Comparison of ENCODE assay signal across 21 mouse cellular contexts in the genomic region with DNA sequence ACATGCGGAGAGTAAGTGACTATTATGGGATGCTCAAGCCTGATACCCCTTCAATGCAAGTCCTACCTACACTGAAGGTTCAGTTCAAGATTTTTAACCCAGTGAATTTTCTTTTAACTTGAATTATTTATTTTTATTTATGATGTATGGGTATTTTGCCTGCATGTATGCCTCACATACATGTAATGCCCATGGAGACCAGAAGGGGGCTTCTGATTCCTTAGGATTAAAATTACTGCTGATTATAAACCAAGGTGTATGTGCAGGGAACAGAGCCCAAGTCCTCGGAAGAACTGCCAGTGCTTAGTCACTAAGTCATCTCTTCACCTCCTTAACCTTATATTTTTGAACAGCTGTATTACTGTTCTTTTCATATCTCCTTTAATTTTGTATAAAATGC.
A peak's percentile ranks its signal among the peaks of the same experiment; 100 is the strongest.
DNase-seq lines count a peak whose midpoint lies in the region; TF ChIP-seq lines count a peak whose summit lies in the region.
"Had no signal": no experiment of that assay in that cellular context is flagged by ENCODE, and none has a peak within 500 bp of the region (broad histone marks: within the 10 kb centered on the region; RNA-seq: fewer than 3 reads in every experiment).

No protein-coding gene starts in this region.

- intact Hi-C loops in left cerebral cortex, adult 2 months (cut with DNase I): no loop called here

- no peak for DNase-seq in left cerebral cortex, adult 2 months (ENCODE audit: extremely low spot score in 1 of 2, low spot score in 2 of 2)
- DNase-seq in left cerebral cortex, adult 11 months (ENCODE audit: low spot score): no peak
- peak; percentile 23 for DNase-seq in thymus, postnatal 25 days
- DNase-seq in thymus, postnatal 36 days: no peak
- peak; percentile 40 for DNase-seq in R1 (ENCODE audit: low read depth, low spot score)
- peak; percentile 37 for DNase-seq in thymus, postnatal 4 days
- no peak for DNase-seq in right cerebral cortex, adult 2 months (ENCODE audit: low spot score in 2 of 2)
- no peak for DNase-seq in testis, postnatal 10 days (ENCODE audit: low spot score)
- DNase-seq: adrenal gland, postnatal 25 days; cerebellum, adult 18-20 months; cerebellum, postnatal 25 days; gastrocnemius, postnatal 10 days; kidney, adult 18-20 months; kidney, postnatal 14 days; liver, embryonic 13.5 days; lung, postnatal 14 days; right cerebral cortex, postnatal 25 days had no signal

- no peak overlapping the region for H3K4me3 ChIP-seq in left cerebral cortex, adult 2 months
- H3K4me3 ChIP-seq: liver, embryonic 13.5 days; megakaryocyte, embryonic 14.5 days; midbrain, embryonic 15.5 days; myocyte; neural tube, embryonic 15.5 days had no signal

- TF ChIP-seq CTCF in left cerebral cortex, adult 2 months (IDR thresholded peaks at IDR 0.05): peak; percentile 19

- no peak overlapping the region for H3K27ac ChIP-seq in left cerebral cortex, adult 2 months
- H3K27ac ChIP-seq: liver, embryonic 13.5 days; midbrain, embryonic 15.5 days; neural tube, embryonic 15.5 days had no signal

Comparison
In these comparisons a context has a peak if more than half of its experiments do, and no peak if none do; other contexts are left out.
1. DNase-seq: peak in thymus, postnatal 25 days (single experiment), R1 (single experiment) and thymus, postnatal 4 days (single experiment); none in left cerebral cortex, adult 2 months (0 of 2), left cerebral cortex, adult 11 months (single experiment), thymus, postnatal 36 days (0 of 2), right cerebral cortex, adult 2 months (0 of 2) and testis, postnatal 10 days (single experiment).